Mouse (Mus musculus) gastrocnemius, adult 2 months (tissue): ENCODE results near the gene Gstp2. TPM values are rescaled to one million over a fixed set of nuclear protein-coding genes. Genes with fewer than 3 reads are reported as not detected.
A peak's percentile ranks its signal among the peaks of the same experiment; 100 is the strongest.

Experiments
- DNase-seq: peaks from one replicate; pipeline ENCODE4 v3.0.0; 2022
- H3K27ac ChIP-seq: fragments of 200-600 bp; 2 replicates; pipeline ENCODE4 v1.8.1; 2022; ENCODE audit warnings: mild to moderate bottlenecking
- H3K4me3 ChIP-seq: fragments of 200-600 bp; 2 replicates; pipeline ENCODE4 v1.8.1; 2022; ENCODE audit warnings: mild to moderate bottlenecking, moderate library complexity
- CTCF ChIP-seq: fragments of 200-600 bp; IDR thresholded peaks from 2 replicates; pipeline ENCODE4 v1.8.1; 2022; ENCODE audit warnings: antibody characterized with exemption, mild to moderate bottlenecking, moderate library complexity
- intact Hi-C: fragments of 180-260 bp; cut with DNase I; formaldehyde crosslinking; loops from one replicate; pipeline ENCODE4 v1.15.1; 2025
- total RNA-seq, 2 experiments: library from RNA; stranded (reverse); gene quantifications; 2 replicates each; pipeline ENCODE4 v1.2.3; 2021

The Gstp2 gene
- total RNA-seq, 2 experiments from 2014 or later: 169 to 183 TPM

DNA sequence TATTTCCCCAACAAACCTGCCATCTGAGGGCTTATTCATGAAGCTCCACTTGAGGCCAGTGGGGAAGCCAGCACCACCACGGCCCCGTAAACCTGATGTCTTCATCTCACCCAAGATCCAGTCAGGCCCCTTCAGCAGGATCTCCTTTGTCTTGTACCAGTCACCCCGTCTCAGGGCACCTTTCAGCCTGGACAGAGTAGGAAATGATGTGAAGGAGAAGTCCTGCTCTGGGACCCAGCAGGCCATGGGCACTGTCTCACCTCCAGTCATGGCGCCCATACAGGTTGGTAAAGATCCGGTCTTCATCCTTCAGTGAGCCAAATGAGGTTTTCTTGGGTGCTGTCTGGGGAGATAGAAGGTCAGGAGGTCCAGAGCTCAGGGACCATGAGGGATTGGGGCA, 34.7 kb downstream of the Gstp2 start:
- no peak for TF ChIP-seq CTCF
- no peak for DNase-seq
- H3K27ac ChIP-seq: 0 out of 2 replicates have a peak overlapping the region, but pooled peaks have one; percentile 13
- intact Hi-C loops: no loop called here
- peak overlapping the region; percentile 99 for H3K4me3 ChIP-seq

DNA sequence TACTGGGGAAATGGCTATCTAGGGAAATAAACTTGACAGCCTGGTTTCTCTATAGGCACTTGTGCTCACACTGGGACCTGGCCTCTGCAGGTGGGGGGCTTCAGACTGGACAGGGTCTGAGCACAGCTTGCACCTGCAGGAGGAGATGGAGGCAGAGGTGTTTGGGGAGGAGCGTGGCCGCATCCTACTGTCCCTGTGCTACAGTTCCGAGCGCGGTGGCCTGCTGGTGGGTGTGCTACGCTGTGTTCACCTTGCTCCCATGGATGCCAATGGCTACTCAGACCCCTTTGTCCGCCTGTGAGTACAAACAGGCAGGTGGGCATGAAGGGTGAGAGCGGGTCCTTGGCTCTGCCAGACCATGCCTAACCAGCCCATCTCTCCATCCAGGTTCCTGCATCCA, 39.9 kb downstream of the Gstp2 start:
- intact Hi-C loops: no loop called here
- H3K27ac ChIP-seq: no peak overlapping the region
- H3K4me3 ChIP-seq: no peak overlapping the region
- TF ChIP-seq CTCF: no peak
- no peak for DNase-seq

DNA sequence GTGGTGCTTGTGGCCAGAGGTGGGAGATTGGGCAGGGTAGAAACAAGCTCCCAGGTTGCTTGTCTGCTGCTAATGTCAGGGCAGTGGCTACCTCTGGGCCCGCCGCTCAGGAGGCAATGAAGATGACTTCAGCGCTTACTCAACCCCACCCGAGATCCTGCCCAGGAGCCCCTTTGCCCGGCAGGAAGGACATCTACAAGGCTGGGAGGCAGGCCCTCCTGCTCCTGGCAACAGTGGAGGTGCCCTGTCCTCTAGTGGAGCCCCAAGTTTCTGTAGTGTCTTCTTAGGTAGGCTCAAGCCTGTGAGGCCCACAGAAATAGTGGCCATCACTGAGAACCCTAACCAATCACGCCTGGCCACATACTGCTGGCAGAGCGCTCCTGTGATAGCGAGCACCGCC, 40.7 kb downstream of the Gstp2 start:
- intact Hi-C loops: no loop called here
- TF ChIP-seq CTCF: no peak
- Histone ChIP-seq H3K27ac (no peak overlapping the region), H3K4me3 (no peak overlapping the region)
- no peak for DNase-seq

DNA sequence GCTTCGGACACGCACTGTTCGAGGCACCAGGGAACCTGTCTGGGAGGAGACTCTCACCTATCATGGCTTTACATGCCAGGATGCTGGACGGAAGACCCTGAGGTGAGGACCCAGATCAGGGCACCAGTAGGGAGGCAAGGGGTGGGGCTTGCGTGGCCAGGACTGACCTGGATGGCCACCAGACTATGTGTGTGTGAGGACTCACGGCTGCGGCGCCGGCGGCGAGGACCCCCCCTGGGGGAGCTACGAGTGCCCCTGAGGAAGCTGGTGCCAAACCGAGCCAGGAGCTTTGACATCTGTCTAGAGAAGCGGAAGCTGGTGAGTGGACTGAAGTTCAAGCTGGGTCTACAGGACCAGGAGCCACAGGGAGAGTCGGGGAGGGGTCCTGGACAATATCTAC, 41.5 kb downstream of the Gstp2 start:
- H3K4me3 ChIP-seq: no peak overlapping the region
- peak; percentile 20 for DNase-seq
- TF ChIP-seq CTCF: no peak
- H3K27ac ChIP-seq: no peak overlapping the region
- intact Hi-C loops: no loop called here

GRCm38 (mm10) chr19:4003641-4004040, 42.2 kb downstream of the Gstp2 start:
- no peak for DNase-seq
- intact Hi-C loops: no loop called here
- Histone ChIP-seq H3K27ac (no peak overlapping the region), H3K4me3 (no peak overlapping the region)
- TF ChIP-seq CTCF: no peak

DNA sequence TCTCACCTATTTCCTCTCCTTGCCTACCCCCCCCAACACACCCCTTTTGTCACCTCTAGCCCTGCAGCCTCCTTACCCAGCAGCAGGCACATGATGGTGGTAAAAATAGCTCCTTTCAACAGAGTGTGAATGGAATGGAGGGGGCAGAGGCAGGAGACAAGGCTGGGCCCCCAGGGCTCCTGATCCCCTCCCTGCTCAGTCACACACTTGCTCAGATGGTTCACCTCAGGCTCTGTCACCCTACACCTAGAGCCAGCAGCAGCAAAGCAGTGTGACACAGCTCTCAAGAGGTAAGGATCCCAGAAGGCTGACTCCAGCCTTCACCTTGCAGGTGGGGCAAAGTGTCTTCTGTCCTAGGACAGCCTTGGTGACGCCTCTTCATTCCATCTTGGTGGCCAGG, 42.7 kb downstream of the Gstp2 start, which contains the start of gene Doc2g:
Doc2g (plus strand) TSS at position 202 of the 400 bp plus-strand sequence.
- H3K4me3 ChIP-seq: no peak within 1 kb of the TSS
- DNase-seq: no peak
- intact Hi-C loops: no loop called here
- no peak for TF ChIP-seq CTCF
- H3K27ac ChIP-seq: no peak within 1 kb of the TSS

DNA sequence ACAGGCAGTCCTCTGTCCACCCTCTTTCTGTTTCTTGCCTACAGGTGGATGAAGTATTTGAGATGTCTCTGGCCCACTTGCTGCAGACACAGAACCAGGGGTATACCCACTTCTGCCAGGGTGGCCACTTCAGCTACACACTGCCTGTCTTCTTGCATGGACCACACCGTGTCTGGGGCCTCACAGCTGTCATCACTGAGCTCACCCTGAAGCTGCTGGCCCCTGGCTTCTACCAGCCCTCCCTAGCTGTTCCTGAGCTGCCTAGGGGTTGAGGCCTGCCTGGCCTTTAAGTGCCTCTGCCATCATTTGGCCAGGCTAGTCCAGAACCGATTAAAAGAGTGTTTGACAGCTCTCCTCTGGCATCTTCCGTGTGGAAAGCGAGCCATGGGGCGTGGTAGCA, 44.1 kb downstream of the Gstp2 start:
- Histone ChIP-seq H3K4me3 (no peak overlapping the region), H3K27ac (no peak overlapping the region)
- TF ChIP-seq CTCF: no peak
- intact Hi-C loops: no loop called here
- DNase-seq: no peak

DNA sequence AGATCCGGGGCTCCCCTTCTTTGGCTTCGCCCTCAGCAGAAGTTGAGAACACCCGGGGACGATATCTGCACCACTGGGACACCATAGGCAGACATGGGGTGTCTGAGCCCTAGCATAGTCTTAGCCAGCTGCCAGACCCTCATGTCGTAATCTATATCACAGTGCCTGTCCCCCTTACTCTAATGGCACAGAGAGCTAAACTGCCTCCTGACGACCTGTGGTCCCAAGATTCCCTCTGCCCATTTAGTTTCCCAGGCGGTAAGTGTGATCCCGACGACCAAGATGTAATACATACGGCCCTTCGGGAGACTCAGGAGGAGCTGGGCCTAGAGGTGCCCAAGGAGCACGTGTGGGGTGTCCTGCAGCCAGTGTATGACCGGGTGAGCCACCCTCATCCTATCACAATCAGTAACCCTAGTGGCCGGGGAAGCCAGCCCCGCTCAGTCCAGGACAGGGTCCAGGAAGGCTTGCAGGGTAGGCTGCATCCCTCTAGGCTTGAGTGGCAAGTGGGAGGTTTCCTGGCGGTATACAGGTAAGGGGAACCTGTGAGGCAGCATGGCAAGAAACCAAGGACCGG, 44.8 kb downstream of the Gstp2 start:
- DNase-seq: no peak
- H3K4me3 ChIP-seq: peak overlapping the region; percentile 78
- H3K27ac ChIP-seq: peak overlapping the region; percentile 94
- TF ChIP-seq CTCF: no peak
- intact Hi-C loops: loop anchor here (1.0 kb wide), 1 partner anchor 11 kb away; the partner anchor contains the start of gene Ndufv1

DNA sequence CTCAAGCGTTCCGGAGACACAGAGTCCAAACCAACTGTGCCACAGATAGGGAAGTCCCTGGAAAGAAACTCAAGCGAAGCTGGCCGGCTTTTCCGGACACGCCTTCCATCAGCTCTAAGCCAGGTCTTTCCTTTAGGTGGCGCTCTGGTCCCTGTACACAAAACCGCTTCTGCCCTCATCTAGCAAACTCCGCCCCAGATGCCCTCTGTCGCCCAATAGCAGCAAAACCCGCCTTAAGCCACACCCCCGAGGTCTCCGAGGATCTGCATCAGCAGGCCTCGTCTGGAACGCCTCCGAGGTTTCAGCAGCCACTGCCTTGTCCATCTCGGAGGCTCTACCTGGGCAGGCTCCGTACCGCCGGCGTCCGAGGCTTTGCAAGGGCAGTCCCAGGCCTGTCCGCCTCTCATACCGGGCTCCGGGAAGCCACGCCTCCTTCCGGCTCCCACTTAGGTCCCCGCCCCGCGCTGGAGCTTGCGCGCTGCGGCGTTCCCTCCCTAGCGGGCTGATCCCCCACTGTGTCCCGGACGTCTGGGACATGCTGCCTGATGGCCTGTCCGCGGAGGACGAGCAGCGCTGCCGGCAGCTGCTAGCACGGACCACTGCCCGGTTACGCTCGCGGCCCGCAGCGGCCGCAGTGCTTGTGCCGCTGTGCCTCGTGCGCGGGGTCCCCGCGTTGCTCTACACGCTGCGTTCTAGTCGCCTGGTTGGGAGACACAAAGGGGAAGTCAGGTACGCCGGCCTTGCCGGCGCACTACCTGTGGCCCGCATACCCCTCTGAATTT, 45.5 kb downstream of the Gstp2 start, which contains the start of the genes Nudt8 and Gm49405:
Nudt8 (plus strand) TSS at position 462 of the 782 bp plus-strand sequence.
Gm49405 (plus strand) TSS at position 508 of the 782 bp plus-strand sequence.
- DNase-seq: peak; percentile 96
- Histone ChIP-seq H3K27ac (peak within 1 kb of the TSS; percentile 94), H3K4me3 (peak within 1 kb of the TSS; percentile 78)
- intact Hi-C loops: loop anchor here (1.0 kb wide), 1 partner anchor 12 kb away; the partner anchor contains the start of gene Ndufv1
- TF ChIP-seq CTCF: peak; percentile 81

- H3K27ac ChIP-seq: peak overlapping the region; percentile 94
- no peak for DNase-seq
- H3K4me3 ChIP-seq: peak overlapping the region; percentile 78
- intact Hi-C loops: no loop called here
- no peak for TF ChIP-seq CTCF
These were observed 46.6 kb downstream of the Gstp2 start for GRCm38 (mm10) chr19:3999121-3999730.

DNA sequence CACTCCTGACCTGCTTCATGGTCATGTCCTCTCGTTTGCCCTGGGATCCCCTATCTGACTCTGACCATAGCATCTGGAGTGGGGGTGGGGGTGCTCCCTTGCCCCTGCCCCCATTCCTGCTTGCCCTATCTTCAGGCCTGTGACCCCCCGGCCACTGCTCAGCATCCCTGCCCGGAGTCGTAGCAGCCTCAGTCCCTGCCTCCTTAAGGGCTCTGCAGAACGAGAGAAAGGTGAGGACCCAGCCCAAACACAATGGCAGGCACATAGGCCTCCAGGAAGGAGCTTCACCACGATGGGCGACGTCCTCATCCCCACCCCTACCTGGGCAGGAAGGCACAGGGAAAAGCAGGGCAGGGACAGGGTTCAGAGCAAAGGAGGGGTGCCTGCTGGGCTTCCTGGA, 47.5 kb downstream of the Gstp2 start:
- Histone ChIP-seq H3K4me3 (no peak overlapping the region), H3K27ac (no peak overlapping the region)
- intact Hi-C loops: no loop called here
- TF ChIP-seq CTCF: no peak
- no peak for DNase-seq

- intact Hi-C loops: no loop called here
- no peak overlapping the region for H3K4me3 ChIP-seq
- no peak overlapping the region for H3K27ac ChIP-seq
- no peak for TF ChIP-seq CTCF
- no peak for DNase-seq
These were observed 48.6 kb downstream of the Gstp2 start for GRCm38 (mm10) chr19:3997231-3997630.

DNA sequence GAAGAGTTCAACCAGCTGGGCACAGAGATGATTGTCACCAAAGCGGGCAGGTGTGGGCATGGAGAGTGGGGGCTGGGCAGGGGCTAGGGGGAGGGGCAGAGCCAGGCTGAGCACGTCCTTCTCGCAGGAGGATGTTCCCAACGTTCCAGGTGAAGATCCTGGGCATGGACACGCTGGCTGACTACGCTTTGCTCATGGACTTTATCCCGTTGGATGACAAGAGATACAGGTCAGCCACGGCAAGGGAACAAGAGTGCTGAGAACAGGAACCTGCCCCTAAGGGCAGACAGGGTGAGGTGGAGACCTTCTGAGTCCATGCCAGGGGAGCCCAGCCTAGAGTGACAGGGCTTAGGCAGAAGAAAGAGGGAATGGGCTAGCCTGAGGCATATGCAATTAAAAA, 49.1 kb downstream of the Gstp2 start:
- no peak overlapping the region for H3K4me3 ChIP-seq
- no peak for TF ChIP-seq CTCF
- intact Hi-C loops: no loop called here
- peak overlapping the region; percentile 68; the same call in 1 of the 2 replicates for H3K27ac ChIP-seq
- DNase-seq: no peak
